Mouse (Mus musculus) brain, embryonic 14.5 days (tissue): Measurements from ENCODE around the gene Sugct.

ENCODE experiments used
- CTCF ChIP-seq: fragments of 200-500 bp; IDR thresholded peaks from 2 replicates; pipeline ENCODE4 v1.5.1; 2012; ENCODE audit warnings: inconsistent platforms, mild to moderate bottlenecking, moderate library complexity, borderline replicate concordance; ENCODE audit not compliant: insufficient read depth, insufficient read length; ENCODE audit errors: extremely low read depth
- POLR2A ChIP-seq: fragments of 200-500 bp; IDR thresholded peaks from 2 replicates; pipeline ENCODE4 v1.6.1; 2012; ENCODE audit warnings: mild to moderate bottlenecking, inconsistent platforms, borderline replicate concordance; ENCODE audit not compliant: poor library complexity, insufficient read depth, insufficient read length, severe bottlenecking; ENCODE audit errors: extremely low read depth

DNA sequence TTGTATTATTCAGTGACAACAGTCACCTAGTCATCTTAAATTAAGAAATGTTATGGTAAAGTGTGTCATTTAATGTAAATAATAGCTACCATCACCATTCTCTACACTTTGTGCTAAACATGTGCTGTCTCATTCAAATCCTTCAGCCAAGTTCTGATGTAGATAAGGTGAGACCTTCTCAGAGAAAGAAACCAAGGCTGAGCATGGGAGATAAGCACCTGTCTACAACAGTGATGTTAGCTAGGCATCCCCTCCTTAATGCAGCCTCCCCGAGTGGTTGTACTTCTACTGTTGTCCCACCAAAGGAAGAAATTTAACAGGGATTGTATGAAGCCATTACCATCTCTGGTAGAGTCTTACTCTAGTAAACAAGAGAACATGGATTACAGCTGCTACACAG lies 274.8 kb downstream of the Sugct start:
- TF ChIP-seq CTCF: no peak
- no peak for TF ChIP-seq POLR2A
